Mouse (Mus musculus) heart, postnatal 25 days (tissue): Measurements from ENCODE around the gene Vstm4. TPM values are rescaled to one million over a fixed set of nuclear protein-coding genes. Genes with fewer than 3 reads are reported as not detected.

Experiments
- DNase-seq: peaks from one replicate; pipeline ENCODE4 v3.0.0; 2022; ENCODE audit warnings: low spot score
- intact Hi-C: fragments of 180-260 bp; cut with DNase I; formaldehyde crosslinking; loops from one replicate; pipeline ENCODE4 v1.15.1; 2025
- total RNA-seq, 2 experiments: library from RNA; stranded (reverse); gene quantifications; 2 replicates each; pipeline ENCODE4 v1.2.3; 2021

Gene Vstm4
- total RNA-seq, 2 experiments from 2014 or later: 10.2 to 12.4 TPM

- intact Hi-C loops: loop anchor here (5.0 kb wide), 1 partner anchor 104 kb away; no protein-coding TSS in a partner anchor
Observed at GRCm38 (mm10) chr14:32858361-32858760, 1.8 kb downstream of the Vstm4 start.

GRCm38 (mm10) chr14:32858941-32859510, 2.5 kb downstream of the Vstm4 start:
- no peak for DNase-seq
- intact Hi-C loops: loop anchor here (5.0 kb wide), 1 partner anchor 103 kb away; no protein-coding TSS in a partner anchor

More at GRCm38 (mm10) chr14:32858361-32858760, 1.8 kb downstream of the Vstm4 start:
- DNase-seq: no peak

GRCm38 (mm10) chr14:32859831-32860569, 3.4 kb downstream of the Vstm4 start:
- DNase-seq: no peak
- intact Hi-C loops: loop anchor here (5.0 kb wide), 1 partner anchor 102 kb away; no protein-coding TSS in a partner anchor

- peak; percentile 28 for DNase-seq
- intact Hi-C loops: no loop called here
Observed at GRCm38 (mm10) chr14:32861149-32861581, 4.6 kb downstream of the Vstm4 start.

GRCm38 (mm10) chr14:32861656-32862055, 5.1 kb downstream of the Vstm4 start:
- no peak for DNase-seq
- intact Hi-C loops: no loop called here

- intact Hi-C loops: no loop called here
Observed at GRCm38 (mm10) chr14:32865331-32865730, 8.8 kb downstream of the Vstm4 start.

GRCm38 (mm10) chr14:32871963-32872362, 15.4 kb downstream of the Vstm4 start:
- DNase-seq: no peak
- intact Hi-C loops: no loop called here

More at GRCm38 (mm10) chr14:32865331-32865730, 8.8 kb downstream of the Vstm4 start:
- no peak for DNase-seq

- DNase-seq: no peak
- intact Hi-C loops: no loop called here
Observed at GRCm38 (mm10) chr14:32877549-32877948, 21.0 kb downstream of the Vstm4 start.

- intact Hi-C loops: no loop called here
Observed at GRCm38 (mm10) chr14:32880332-32880731, 23.8 kb downstream of the Vstm4 start.

GRCm38 (mm10) chr14:32881693-32882092, 25.1 kb downstream of the Vstm4 start:
- no peak for DNase-seq
- intact Hi-C loops: no loop called here

More at GRCm38 (mm10) chr14:32880332-32880731, 23.8 kb downstream of the Vstm4 start:
- no peak for DNase-seq

GRCm38 (mm10) chr14:32888876-32889674, 32.5 kb downstream of the Vstm4 start:
- intact Hi-C loops: no loop called here

GRCm38 (mm10) chr14:32894341-32894853, 37.8 kb downstream of the Vstm4 start:
- DNase-seq: peak; percentile 51
- intact Hi-C loops: no loop called here

More at GRCm38 (mm10) chr14:32888876-32889674, 32.5 kb downstream of the Vstm4 start:
- DNase-seq: no peak

- intact Hi-C loops: no loop called here
- DNase-seq: no peak
Observed at GRCm38 (mm10) chr14:32894878-32895277, 38.3 kb downstream of the Vstm4 start.

- DNase-seq: peak; percentile 66
- intact Hi-C loops: no loop called here
Observed at GRCm38 (mm10) chr14:32896896-32897295, 40.3 kb downstream of the Vstm4 start.

GRCm38 (mm10) chr14:32903203-32903602, 46.6 kb downstream of the Vstm4 start:
- DNase-seq: no peak
- intact Hi-C loops: no loop called here

- no peak for DNase-seq
- intact Hi-C loops: no loop called here
Observed at GRCm38 (mm10) chr14:32906545-32906944, 50.0 kb downstream of the Vstm4 start.

- DNase-seq: no peak
- intact Hi-C loops: no loop called here
Observed at GRCm38 (mm10) chr14:32909112-32909511, 52.6 kb downstream of the Vstm4 start.

GRCm38 (mm10) chr14:32911187-32911586, 54.6 kb downstream of the Vstm4 start:
- DNase-seq: no peak
- intact Hi-C loops: no loop called here

GRCm38 (mm10) chr14:32915360-32915759, 58.8 kb downstream of the Vstm4 start:
- DNase-seq: no peak
- intact Hi-C loops: no loop called here

GRCm38 (mm10) chr14:32917919-32918318, 61.4 kb downstream of the Vstm4 start:
- no peak for DNase-seq
- intact Hi-C loops: no loop called here
